Mouse (Mus musculus): ENCODE data around the gene Hand1. TPM values are rescaled to one million over a fixed set of nuclear protein-coding genes. Genes with fewer than 3 reads are reported as not detected.

Hand1 gene
- total and polyA plus RNA-seq, 3 experiments: not detected

- TF ChIP-seq POLR2A (IDR thresholded peaks at IDR 0.05; ENCODE audit: control insufficient read depth in 1 of 2, insufficient read depth in 1 of 2, low read depth in 1 of 2, low read length in 2 of 2, poor library complexity in 1 of 2): peak; percentile 89 to 95
- TF ChIP-seq ELF1 (IDR thresholded peaks at IDR 0.05; ENCODE audit: low read depth, low read length): peak; percentile 98
- no peak for TF ChIP-seq ZC3H11A (IDR thresholded peaks at IDR 0.05; ENCODE audit: low read depth, low read length)
- TF ChIP-seq HCFC1 (IDR thresholded peaks at IDR 0.05; ENCODE audit: low read depth, low read length): peak; percentile 82
- no peak for TF ChIP-seq ETS1 (IDR thresholded peaks at IDR 0.05; ENCODE audit: low read depth, low read length)
- peak; percentile 60; the same call in 1 of the 2 replicates for TF ChIP-seq MXI1 (IDR thresholded peaks at IDR 0.05; ENCODE audit: low read depth, low read length)
- TF ChIP-seq ZKSCAN1 (IDR thresholded peaks at IDR 0.05; ENCODE audit: low read depth, low read length): no peak
- peak; percentile 62; the same call in 1 of the 2 replicates for TF ChIP-seq TCF12 (IDR thresholded peaks at IDR 0.05; ENCODE audit: low read depth, low read length)
- TF ChIP-seq POLR2AphosphoS2 (IDR thresholded peaks at IDR 0.05; ENCODE audit: low read length): peak; percentile 83
- no peak for TF ChIP-seq MYC (IDR thresholded peaks at IDR 0.05; ENCODE audit: low read depth, low read length)
- no peak for TF ChIP-seq POLR2AphosphoS5 (IDR thresholded peaks at IDR 0.05; ENCODE audit: borderline replicate concordance, low read depth, low read length)
- peak; percentile 91 for TF ChIP-seq TBP (IDR thresholded peaks at IDR 0.05; ENCODE audit: low read depth, low read length)
- TF ChIP-seq CHD2 (IDR thresholded peaks at IDR 0.05; ENCODE audit: low read length): peak; percentile 83
- TF ChIP-seq RAD21 (IDR thresholded peaks at IDR 0.05; ENCODE audit: low read depth, low read length): no peak
- TF ChIP-seq MAZ (IDR thresholded peaks at IDR 0.05; ENCODE audit: low read depth, low read length): peak; percentile 96
- TF ChIP-seq MAX (IDR thresholded peaks at IDR 0.05; ENCODE audit: low read length): no peak
- no peak for TF ChIP-seq EP300 (IDR thresholded peaks at IDR 0.05; ENCODE audit: low read depth in 1 of 2, low read length in 2 of 2)
- TF ChIP-seq MAFK (IDR thresholded peaks at IDR 0.05; ENCODE audit: borderline replicate concordance, low read depth, low read length): no peak
Observed at GRCm38 (mm10) chr11:57800971-57801765, 31.4 kb downstream of the Hand1 start, which contains the start of gene Sap30l (continued).

GRCm38 (mm10) chr11:57800266-57800951 lies 32.2 kb downstream of the Hand1 start:
- peak; percentile 74 for DNase-seq (ENCODE audit: low read depth, low spot score)
- Histone ChIP-seq H3K9me3 (replicated peaks; ENCODE audit: insufficient read depth, low read length) (no peaks in the 10 kb centered on the region), H3K9ac (ENCODE audit: control insufficient read depth, low read depth, low read length, poor library complexity, severe bottlenecking) (peak overlapping the region; percentile 74), H3K27me3 (ENCODE audit: control insufficient read depth in 1 of 2, insufficient read depth in 2 of 2, low read length in 2 of 2) (no peaks in the 10 kb centered on the region), H3K79me2 (ENCODE audit: control insufficient read depth, insufficient read depth, low read length, poor library complexity) (peaks cover 26% of the 10 kb centered on the region), H3K36me3 (ENCODE audit: control insufficient read depth in 1 of 2, insufficient read depth in 2 of 2, low read length in 2 of 2) (peaks cover 0 to 22% of the 10 kb centered on the region in 2 experiments; a peak in 2 of 4 replicates), H3K4me3 (ENCODE audit: control insufficient read depth in 1 of 2, insufficient read depth in 1 of 2, low read depth in 2 of 2, low read length in 2 of 2) (peak overlapping the region; percentile 81 to 96), H3K27ac (ENCODE audit: control insufficient read depth, low read depth, low read length) (no peak overlapping the region), H3K4me1 (ENCODE audit: control insufficient read depth in 1 of 2, insufficient read depth in 2 of 2, low read length in 2 of 2) (peaks cover 4 to 24% of the 10 kb centered on the region in 2 experiments)
- TF ChIP-seq UBTF (IDR thresholded peaks at IDR 0.05; ENCODE audit: borderline replicate concordance, insufficient read depth, low read depth, low read length) (0 out of 2 replicates have a peak, but pooled peaks have one; percentile 4), MAZ (IDR thresholded peaks at IDR 0.05; ENCODE audit: low read depth, low read length) (no peak)
